Mouse (Mus musculus) kidney, postnatal 14 days (tissue): ENCODE measurements around the gene Mtif3.
A peak's percentile ranks its signal among the peaks of the same experiment; 100 is the strongest.

ENCODE experiments used
- DNase-seq: peaks from one replicate; pipeline ENCODE4 v3.0.0; 2022; ENCODE audit warnings: mixed read lengths

Mtif3 gene

DNA sequence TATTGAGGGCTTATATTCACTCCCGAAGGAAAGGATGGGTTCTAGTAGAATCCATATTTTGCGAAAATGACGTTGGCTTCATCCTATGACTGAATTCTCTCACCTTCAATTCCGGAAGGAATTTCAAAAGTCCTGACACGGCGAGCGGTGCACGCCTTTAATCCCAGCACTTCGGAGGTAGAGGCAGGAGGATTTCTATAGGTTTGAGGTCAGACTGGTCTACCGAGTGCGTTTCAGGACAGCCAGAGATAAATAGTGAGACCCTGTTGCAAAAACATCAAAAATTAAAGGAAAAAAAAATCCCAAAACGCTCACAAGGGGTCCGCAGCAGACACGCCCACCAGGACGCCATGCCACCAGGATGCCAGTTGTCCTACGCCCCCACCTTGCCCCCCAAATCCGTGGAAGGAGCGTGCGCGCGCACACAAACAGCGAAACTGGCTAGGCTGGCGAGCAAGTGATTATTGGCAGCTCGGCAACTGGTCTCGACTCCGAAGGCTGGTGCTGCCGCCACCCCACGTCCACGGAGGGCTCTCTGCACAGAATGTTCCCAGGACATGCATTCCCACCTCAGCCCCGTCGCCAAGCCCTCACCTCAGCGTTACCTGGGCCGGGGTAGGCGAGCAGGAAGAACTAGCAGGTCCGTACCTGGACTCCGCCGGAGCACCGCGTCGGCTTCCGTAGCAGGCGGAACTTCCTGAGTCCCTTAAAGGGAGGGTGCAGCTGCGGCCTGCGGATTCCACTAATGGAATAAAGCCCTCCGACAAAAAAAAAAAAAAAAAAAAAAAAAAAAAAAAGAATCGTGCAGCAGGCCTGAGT lies at the start of gene Mtif3:
Mtif3 (minus strand) TSS at position 683 of the 819 bp plus-strand sequence.
- peak; percentile 90 for DNase-seq

DNA sequence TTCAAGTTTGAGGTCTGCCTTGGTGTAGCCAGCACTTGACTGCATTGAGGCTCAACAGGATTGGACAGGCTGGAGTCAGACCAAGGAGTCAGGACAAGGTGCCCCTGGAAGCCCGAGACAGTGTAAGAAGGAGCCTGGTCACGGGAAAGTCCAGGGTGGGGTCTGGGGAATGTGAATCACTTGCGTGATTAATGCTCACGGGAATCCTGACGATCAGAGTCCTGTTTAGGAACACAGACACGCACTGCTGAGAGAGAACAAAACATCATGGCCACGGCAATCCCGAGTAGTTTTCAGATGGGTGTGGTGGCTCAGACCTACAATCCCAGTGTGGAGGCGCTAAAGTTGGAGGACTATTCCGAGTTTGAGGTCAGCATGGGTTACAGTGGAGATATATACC lies 47.7 kb upstream of the Mtif3 start:
- no peak for DNase-seq

DNA sequence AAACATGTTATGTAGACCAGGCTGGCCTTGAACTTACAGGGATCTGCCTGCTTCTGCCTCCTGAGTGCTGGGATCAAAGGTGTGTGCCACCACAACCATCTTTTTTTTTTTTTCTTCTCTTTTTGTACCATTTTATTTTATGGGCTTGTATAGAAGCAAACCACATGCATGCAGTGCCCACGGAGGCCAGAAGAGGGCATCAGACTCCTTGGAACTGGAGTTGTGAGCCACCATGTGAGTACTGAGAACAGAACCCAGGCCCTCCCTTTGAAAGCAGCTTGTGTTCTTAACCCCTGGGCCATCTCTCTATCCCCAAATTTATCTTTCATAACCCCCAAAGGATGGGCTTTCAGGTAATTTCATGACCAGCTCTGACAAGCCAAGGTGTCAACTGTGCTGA lies 39.7 kb upstream of the Mtif3 start:
- no peak for DNase-seq

DNA sequence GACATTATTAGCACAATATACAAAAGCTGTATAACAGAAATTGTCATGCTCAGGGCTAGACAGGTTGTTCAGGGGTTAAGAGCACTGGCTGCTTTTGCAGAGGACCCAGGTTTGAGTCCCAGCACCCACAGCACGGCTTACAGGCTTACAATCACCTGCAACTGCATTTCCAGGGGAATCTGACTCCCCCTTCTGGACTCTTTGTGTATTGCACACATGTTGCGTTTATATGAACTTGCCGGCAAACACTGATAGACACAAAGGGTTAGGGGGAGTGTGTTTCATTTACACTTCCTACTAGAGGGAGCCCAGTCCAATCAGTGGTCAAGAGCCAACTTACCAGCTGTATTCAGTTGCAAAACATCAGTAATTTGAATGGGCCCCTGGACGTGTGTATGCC lies 37.7 kb upstream of the Mtif3 start:
- no peak for DNase-seq

DNA sequence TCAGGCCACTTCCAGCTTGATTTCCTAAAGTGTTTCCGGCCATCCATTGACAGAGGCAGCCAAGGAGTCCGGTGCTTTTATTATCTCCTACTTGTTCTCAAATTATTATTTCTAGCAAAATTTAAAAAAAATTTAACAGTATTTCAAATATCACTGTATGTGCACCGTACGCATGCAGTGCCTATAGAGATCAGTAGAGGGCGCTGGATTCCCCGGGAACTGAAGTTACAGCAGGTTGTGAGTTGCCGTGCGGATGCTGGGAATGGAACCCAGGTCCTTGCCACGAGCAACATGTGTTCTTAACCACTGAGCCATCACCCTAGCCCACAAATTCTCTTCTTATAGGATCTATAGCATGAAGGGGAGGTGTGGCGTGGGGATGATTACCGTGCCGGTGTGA lies 35.2 kb upstream of the Mtif3 start:
- no peak for DNase-seq

DNA sequence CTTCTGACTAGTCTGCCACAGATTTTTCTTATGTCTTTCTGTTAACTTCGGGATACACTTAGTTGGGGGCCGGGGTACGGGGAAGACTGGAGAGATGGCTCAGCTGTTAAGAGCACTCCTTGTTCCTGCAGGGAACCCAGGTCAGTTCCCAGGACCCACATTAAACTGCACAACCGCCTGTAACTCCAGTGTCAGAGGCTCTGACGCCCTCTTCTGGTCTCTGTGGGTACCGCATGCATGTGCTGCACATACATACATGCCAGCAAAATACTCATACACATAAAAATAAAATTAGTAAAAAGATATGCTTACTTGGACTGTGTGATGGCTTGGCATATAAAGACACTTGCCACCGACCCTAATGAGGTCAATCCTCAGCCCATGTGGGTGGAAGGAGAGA lies 33.2 kb upstream of the Mtif3 start:
- no peak for DNase-seq

DNA sequence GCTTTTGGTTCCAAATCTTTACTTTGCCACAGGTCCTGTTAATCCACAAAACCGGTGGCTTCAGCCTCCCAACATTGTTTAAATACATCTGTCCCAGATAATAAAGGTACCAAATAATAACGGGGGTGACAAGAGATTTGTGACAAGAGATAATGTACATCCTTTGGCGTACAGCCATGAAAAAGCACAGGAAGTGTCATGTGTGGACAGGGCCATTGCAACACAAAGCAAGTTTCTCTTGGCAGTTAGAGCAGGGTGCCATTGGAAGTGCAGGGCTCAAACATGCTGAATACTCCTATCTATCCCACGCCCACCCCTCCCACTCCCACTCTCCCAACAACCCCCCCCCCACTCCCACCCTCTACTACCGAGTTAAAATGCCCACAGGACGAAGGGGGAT lies 31.4 kb upstream of the Mtif3 start:
- no peak for DNase-seq

DNA sequence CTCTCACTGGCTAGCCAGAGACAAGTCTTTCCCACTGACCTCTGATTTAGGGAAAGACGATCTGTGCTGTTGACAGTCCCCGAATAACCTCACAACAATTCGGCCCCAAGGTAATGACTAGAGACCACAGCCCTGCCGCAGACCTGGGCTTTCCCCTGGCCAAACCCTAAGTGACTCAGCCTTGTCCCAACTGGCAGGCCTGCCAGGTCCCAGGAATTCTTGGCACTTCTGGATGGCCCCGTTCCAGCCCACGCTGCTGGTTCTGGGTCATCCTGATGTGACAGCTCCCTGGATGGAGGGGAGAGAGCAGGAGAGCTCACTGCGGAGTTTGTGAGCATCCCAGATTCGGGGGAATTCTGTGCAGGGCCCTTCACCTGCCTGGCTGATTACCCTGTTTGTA lies 29.9 kb upstream of the Mtif3 start:
- no peak for DNase-seq

DNA sequence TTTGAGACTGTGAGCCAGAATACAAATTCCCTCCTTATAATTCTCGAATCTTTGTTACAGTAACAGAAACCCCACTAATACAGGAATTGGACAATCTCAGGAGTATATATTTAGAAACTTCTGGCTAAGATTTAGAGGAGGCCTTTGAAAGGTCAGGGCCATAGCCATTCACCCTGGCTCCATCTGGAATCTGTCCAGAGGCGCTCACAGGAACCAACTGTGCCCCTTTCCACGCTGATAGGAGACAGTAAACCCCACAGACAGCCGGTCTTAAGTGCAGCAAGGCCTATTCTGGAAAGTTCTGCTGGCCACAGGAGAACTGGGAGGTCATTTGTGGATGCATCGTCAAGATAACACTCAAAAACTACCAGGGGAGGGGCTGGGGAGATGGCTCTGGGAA lies 25.5 kb upstream of the Mtif3 start:
- DNase-seq, result no peak

DNA sequence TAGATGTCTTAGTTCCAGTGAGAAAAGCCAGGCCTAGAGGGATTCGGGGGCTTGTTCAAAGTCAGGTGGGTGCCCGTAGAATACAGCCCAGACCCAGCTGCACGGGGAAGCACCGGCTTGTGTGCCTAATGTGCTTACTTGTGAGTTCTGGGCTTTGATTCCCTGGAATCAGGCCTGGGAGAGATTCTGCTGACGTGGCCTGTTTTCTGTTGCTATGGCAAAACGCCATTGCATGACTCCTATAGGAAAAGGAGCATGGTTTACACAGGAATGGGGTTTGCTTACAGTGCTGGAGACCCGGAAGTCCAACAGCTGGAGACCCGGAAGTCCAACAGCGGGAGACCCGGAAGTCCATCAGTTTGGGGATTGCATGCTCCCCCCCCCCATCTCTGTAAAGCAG lies 24.0 kb upstream of the Mtif3 start:
- no peak for DNase-seq

DNA sequence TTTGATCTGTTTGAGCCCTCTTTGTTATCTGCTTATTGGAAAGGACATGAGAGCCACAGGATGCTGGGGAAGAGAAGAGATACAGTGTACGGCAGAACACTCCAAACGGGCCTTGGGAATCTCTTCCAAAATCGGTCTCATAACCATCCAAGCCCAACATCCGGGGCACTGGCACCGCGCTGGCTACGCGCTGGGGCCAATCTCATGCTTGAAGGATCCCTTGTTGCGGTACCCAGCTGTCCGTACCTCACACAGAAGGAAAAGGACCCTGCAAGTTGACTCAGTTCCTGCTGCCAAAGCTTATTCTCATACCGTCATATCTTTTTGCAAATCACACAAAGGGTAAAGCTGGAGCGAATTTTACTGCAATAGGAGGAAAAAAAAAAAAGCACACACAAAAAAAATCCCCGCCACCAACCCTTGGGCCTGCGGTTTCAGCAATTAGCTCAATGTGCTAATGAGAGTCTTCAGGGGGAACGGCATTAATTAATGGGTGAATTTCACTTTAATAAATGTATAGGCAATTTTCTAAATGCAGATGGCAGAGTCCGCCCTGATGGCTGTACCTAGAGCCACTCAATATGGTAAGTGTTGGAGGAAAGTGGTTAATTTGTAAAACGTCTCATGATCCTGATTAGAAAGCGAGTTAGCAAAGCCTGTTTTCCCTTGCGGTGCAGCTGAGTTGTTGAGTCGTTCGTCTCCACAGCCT lies 22.3 kb upstream of the Mtif3 start:
- no peak for DNase-seq

DNA sequence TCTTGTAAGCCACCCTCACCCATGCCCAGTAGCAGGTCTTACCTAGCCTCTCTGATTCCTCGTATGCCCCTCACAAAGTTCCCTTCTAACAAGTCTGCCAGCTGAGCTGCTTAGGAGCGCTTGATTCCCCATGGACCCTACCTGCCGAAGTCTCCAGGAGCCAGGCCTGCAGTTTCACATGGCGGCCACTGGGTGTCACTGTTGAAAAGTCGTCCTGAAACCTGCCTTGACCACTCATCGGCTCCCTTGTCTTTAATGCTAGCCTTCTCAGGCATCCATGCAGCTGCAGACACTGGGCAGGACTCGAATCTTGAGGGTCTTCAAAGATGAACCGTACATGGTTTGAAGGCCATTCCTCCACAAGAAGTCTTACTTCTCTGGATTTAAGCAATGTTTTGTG lies 19.6 kb upstream of the Mtif3 start:
- DNase-seq, result peak; percentile 73

DNA sequence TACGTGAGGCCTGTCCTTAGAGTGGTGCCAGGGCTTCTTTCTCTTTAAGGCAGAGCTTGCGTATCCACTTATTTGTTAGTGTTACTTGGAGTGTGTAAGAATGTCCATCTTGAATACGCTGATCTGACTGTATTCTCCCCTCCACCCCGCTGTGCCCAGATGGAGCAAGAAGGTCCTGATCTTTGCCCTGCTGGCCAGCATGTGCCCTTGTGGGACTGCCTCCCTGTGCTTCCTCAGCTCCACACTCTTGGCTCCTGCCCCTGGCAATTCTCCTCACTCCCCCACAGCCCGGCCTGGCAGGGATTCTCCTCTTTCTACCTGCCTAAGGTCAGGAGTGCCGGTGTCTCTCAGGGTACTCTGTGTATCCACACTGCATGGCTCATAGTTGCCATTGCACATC lies 17.8 kb upstream of the Mtif3 start:
- DNase-seq, result peak; percentile 61

DNA sequence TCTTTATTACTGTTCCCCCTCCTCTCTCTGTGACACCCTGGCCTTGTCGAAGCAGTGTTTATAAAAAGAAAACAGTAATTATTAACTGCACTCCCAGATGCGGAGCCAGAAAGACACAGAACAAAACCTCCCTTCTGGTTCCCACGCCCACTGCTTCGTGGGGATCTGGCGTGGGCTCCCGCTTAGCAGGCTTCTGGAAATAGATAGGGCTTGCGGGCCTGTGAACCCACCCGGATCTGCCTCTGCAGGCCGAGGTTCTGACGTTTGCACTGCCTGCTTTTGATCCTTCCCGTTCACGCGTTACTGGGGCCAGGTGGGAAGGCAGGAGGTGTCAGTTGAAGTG lies 11.2 kb upstream of the Mtif3 start:
- peak; percentile 56 for DNase-seq

DNA sequence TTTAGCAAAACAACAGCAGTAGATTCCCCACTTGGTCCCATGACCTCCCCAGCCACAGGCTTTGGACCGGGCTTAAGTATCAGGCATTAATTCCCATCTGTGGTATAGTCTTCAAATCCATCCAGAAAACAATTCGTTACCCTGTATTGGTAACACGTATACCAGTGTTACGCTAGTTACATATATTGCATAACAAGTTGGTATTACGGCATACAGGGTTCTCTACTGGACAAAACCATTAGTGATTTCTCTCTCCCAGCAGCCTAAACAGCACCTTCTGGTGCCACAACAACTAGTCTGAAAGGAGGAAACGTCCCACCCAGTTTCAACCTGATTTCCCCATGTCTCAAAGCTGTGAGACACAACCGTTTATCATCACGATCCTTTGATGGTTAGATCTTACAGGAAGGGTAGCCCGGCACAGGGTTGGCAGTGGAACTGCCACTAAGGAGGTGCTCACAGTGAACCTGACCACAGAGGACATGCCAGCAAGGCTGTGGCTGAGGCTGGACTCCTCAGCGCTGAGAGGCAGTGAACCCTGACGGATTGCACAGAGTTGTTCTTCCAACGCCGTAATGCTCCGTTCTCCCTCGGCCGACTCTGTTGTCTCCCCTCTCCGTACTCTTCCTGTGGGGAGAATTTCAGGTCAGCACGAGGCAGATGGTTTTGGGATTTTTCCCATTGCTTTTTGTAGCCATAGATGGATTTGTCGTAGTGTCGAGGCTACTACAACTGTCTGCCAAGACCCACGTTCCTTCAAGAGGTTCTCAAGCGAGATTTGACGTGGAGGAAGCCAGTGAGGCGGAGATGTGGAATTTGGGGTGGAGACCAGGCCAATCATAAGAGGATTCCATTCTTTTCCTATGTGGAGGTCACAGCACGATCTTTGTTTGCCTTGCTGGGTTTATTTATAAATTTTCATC lies 10.5 kb upstream of the Mtif3 start:
- peak; percentile 67 for DNase-seq

DNA sequence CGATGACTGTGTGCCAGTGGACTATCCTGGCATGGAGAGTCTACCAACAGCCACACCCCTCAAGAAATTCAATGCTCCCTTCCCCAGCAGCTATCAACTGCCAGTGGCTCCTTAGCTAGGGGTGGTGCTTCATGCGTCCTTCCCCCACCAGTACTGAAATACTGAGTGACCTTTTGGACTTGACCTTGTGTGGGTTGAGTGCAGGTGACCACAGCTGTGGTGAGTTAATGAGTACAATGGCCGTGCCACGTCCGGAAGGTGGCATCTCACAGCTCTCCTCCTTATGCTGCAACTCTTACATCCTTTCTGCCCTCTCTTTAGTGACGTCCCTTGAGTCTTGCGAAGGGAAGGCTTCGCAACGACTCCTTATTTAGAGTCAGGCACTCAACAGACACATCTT lies 9.8 kb upstream of the Mtif3 start:
- peak; percentile 50 for DNase-seq

DNA sequence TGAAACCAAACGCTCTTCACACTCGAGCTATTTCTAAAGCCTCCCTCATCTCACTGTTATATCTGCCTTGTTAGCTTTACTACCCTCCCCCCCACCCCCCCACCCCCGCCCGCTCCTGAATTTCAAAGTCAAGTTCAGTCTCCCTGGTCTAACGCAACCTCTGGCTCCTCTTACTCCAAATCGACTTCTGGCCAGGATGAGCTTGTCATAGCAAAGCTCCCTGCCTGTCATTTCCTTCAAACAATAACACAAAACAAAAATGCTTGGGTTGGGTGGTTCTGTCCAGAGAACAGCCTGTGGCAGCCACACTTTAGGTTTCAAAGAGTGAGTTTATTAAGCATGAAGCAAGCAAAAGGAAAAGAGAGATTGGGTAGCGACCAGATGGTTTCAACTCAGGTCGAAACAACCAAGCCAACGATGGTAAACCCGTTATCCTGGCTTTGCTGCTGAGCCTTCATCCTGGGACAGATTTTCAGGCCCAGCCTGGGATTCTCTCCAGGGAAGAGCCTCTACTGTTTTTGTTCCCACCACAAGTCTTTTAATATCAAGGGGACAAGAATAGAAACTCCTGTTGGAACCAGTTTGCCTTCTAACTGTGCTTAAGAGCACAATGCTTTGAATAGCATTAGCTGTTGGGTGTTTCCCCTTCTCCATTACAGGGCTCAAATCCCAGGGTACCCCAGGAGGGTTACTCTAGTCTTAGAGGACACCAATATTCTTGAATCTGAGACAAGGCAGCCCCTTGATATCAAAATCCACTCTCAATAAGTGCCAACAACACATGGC lies 8.4 kb upstream of the Mtif3 start:
- no peak for DNase-seq

DNA sequence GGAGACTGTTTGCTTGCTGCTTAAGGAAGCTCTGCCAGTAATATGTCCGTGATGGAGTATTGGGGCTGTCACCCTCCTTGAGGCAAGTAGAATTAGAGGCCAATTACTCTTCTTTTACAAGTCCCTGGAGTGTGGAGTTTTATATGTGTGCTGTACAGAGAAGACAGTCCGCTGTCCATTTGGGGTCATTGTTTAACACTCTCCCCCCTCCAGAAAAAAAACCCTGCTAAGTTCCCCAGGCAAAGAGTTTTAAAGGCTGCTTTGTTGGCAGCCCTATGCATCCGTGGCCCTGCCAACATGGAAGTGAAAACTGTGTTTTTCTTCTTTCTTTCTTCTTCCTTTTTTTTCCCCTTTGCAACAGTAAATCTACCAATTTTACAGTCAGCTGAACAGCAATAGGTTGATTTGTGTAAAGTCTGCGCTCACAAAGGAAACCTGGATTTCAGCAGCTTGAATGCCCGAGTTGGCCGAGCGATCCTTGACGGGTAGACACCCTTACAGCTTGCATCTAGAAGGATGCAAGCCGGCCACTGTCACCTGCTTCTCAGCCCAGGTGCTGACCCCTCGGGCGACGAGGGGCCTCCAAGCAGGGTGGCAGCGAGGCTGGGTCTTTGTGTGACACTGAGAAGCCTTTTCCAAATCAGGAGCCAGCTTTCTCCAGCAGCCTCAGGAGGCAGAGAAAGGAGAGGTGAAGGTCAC lies 5.2 kb upstream of the Mtif3 start:
- no peak for DNase-seq

DNA sequence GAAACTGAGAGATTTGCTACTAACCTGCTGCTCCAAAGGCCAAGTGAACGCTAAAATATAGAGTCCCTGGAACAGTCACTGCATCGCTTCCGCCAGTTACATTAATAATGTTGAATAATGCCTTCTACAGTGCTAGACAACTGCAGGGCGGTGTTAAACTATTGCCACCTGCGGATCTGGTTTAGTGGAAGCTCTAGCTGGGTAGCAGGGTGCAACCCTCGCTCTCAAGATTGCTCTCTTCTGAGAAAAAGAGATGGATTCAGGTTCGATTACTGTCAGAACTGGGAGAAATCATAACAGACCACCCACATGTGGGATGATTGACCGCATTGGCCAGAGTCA lies 308 bp upstream of the Mtif3 start:
- no peak for DNase-seq

DNA sequence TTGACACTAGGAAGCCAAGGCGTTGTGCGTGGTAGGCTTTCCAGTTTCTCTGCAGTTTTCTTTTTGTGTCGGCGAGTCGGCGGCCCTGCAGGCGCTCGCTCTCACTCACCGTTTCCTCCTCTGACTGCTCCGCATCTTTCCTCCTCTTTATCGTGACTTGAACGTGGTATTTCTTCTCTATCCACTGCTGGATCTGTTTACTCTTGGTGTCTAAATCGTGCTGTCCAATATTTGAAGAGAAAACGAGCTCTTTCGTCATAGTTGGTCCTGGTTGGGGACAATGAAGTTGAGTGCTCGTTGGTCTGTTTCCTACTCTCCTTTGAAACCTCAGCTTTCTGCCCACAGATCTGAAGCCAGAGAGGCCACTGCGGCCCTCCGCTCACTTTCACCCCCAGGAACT lies 6.9 kb downstream of the Mtif3 start:
- DNase-seq, result no peak

DNA sequence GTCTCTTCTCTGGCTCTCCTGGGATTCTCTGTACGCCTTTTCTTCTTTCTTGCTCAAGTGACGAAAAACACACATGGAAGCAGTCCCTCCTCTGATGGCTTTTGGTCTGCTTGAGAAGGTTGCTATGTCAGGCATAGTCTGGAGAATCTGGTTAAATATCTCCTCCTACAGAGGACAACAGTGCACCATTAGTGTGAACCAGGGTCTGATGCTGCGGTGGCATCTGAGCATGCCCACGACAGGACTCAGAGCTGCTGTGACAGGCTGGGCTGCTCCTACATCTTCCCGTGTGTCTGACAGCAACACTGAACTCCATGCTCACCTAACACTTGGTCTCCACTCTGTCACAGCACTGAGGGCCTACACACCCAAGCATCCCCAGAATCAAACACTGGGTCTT lies 7.9 kb downstream of the Mtif3 start:
- DNase-seq, result no peak

DNA sequence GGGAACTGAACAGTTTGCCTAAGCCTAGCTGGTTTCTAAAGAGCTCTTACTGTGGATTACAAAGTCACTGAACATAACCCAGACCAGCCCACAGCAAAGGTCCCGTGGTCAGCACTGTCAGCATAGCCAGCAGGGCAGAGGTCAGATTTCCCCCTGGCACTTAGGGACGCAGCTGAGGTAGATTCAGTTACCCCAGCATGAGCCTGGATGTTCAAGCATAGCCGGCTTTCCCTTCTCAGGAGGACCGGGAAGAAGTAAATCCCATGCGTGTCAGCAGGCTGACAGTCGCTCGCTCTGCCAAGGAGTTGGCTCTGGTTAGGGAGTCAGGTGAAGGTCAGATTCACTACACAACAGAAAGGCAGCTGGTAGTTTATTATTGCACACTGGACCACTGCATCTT lies 9.0 kb downstream of the Mtif3 start:
- no peak for DNase-seq
